Mouse (Mus musculus) limb, embryonic 14.5 days (tissue): ENCODE data around the gene Gga1. TPM values are rescaled to one million over a fixed set of nuclear protein-coding genes. Genes with fewer than 3 reads are reported as not detected.
A peak's percentile ranks its signal among the peaks of the same experiment; 100 is the strongest.

Experiments
- ATAC-seq: fragments of 200-750 bp; cut with Nextera tagmentation; 2 replicates; pipeline ENCODE4 v1.8.0; 2017; ENCODE audit warnings: low read depth, moderate number of reproducible peaks, moderate TSS enrichment; ENCODE audit not compliant: low FRiP score
- DNase-seq: peaks from one replicate; pipeline ENCODE4 v3.0.0-alpha.2; 2015; ENCODE audit warnings: low spot score
- H3K27ac ChIP-seq: fragments of 300-500 bp; sonication (generic); replicated peaks from 2 replicates; pipeline ENCODE4 v1.5.1; 2014; ENCODE audit warnings: low read depth, mild to moderate bottlenecking, low read length, moderate library complexity, mixed read lengths
- H3K27me3 ChIP-seq: fragments of 300-500 bp; sonication (generic); 2 replicates; pipeline ENCODE4 v1.6.1; 2014; ENCODE audit warnings: low read length, mixed read lengths; ENCODE audit not compliant: control insufficient read depth, insufficient read depth
- H3K36me3 ChIP-seq: fragments of 300-500 bp; sonication (generic); 2 replicates; pipeline ENCODE4 v1.6.1; 2014; ENCODE audit warnings: mild to moderate bottlenecking, low read length, moderate library complexity, mixed read lengths; ENCODE audit not compliant: control insufficient read depth, insufficient read depth
- H3K4me1 ChIP-seq: fragments of 300-500 bp; sonication (generic); 2 replicates; pipeline ENCODE4 v1.6.1; 2014; ENCODE audit warnings: antibody characterized with exemption, low read length, mixed read lengths; ENCODE audit not compliant: control insufficient read depth, insufficient read depth
- H3K4me2 ChIP-seq: fragments of 300-500 bp; sonication (generic); replicated peaks from 2 replicates; pipeline ENCODE4 v1.6.1; 2014; ENCODE audit warnings: low read depth, mild to moderate bottlenecking, low read length, moderate library complexity; ENCODE audit not compliant: severe bottlenecking
- H3K4me3 ChIP-seq: fragments of 300-500 bp; sonication (generic); replicated peaks from 2 replicates; pipeline ENCODE4 v1.5.1; 2014; ENCODE audit warnings: low read length
- H3K9ac ChIP-seq: fragments of 300-500 bp; sonication (generic); 2 replicates; pipeline ENCODE4 v1.6.1; 2014; ENCODE audit warnings: mild to moderate bottlenecking, low read depth, low read length, moderate library complexity; ENCODE audit not compliant: severe bottlenecking
- H3K9me3 ChIP-seq: fragments of 300-500 bp; sonication (generic); 2 replicates; pipeline ENCODE4 v1.6.1; 2016; ENCODE audit warnings: low read length; ENCODE audit not compliant: control insufficient read depth
- POLR2A ChIP-seq: fragments of 200-500 bp; IDR thresholded peaks from 2 replicates; pipeline ENCODE4 v1.8.0; 2012; ENCODE audit warnings: inconsistent platforms, mild to moderate bottlenecking, moderate library complexity, borderline replicate concordance; ENCODE audit not compliant: insufficient read depth, insufficient read length; ENCODE audit errors: extremely low read depth
- WGBS: fragments of 180-500 bp; shearing (Covaris S2); extraction: QIAGEN DNeasy Blood & Tissue Kit; methylation state at CpG from one replicate; pipeline ENCODE4 v1.1.7; 2014; 5-methylcytosine and 5-hydroxymethylcytosine counted together
- polyA plus RNA-seq, 2 experiments: library from polyadenylated mRNA; depleted of rRNA in 1 of 2; stranded (reverse) in 1 of 2; unstranded in 1 of 2; fragments of >200 nt; fragmentation: Nextera tagmentation in 1 of 2; extraction: Ambion mirVana in 1 of 2; gene quantifications; 2 replicates each; pipeline versions ENCODE4 v1.2.1 to v1.2.3; 2012 to 2014

The Gga1 gene
- polyA plus RNA-seq, 2 experiments: 43.6 to 60.6 TPM

GRCm38 (mm10) chr15:78926021-78926919, 49.3 kb downstream of the Gga1 start, which contains the start of gene Lgals1:
Lgals1 (plus strand) TSS chr15:78926725.
- Histone ChIP-seq H3K27me3 (no peaks in the 10 kb centered on the region), H3K4me2 (peak within 1 kb of the TSS; percentile 94), H3K4me1 (peaks cover 22% of the 10 kb centered on the region), H3K27ac (peak within 1 kb of the TSS; percentile 97), H3K36me3 (peaks cover 17% of the 10 kb centered on the region), H3K4me3 (peak within 1 kb of the TSS; percentile 59), H3K9me3 (no peaks in the 10 kb centered on the region), H3K9ac (peak within 1 kb of the TSS; percentile 75)
- peak; percentile 99; the same call in 1 of the 2 replicates for TF ChIP-seq POLR2A
- DNase-seq (peak; percentile 99), ATAC-seq (peak; percentile 91)
- 2% methylated on average over 20 of the region's 20 CpGs for WGBS

- Histone ChIP-seq H3K4me2 (peak overlapping the region; percentile 94), H3K4me1 (peaks cover 22% of the 10 kb centered on the region), H3K9ac (peak overlapping the region; percentile 75), H3K27ac (peak overlapping the region; percentile 89), H3K4me3 (peak overlapping the region; percentile 59), H3K27me3 (no peaks in the 10 kb centered on the region), H3K36me3 (peaks cover 17% of the 10 kb centered on the region), H3K9me3 (no peaks in the 10 kb centered on the region)
- ATAC-seq (no peak), DNase-seq (no peak)
- no peak for TF ChIP-seq POLR2A
- WGBS: 16% methylated on average over 13 of the region's 15 CpGs
Measured at GRCm38 (mm10) chr15:78927021-78927787, 50.2 kb downstream of the Gga1 start.

- WGBS: 1% methylated on average over 27 of the region's 35 CpGs
- H3K36me3 ChIP-seq: peaks cover 17% of the 10 kb centered on the region
- no peak for TF ChIP-seq POLR2A
- H3K4me1 ChIP-seq: peaks cover 22% of the 10 kb centered on the region
- DNase-seq (peak; percentile 93), ATAC-seq (peak; percentile 66)
- H3K9ac ChIP-seq: peak overlapping the region; percentile 75
- H3K27ac ChIP-seq: peak overlapping the region; percentile 89
- peak overlapping the region; percentile 59 for H3K4me3 ChIP-seq
- H3K9me3 ChIP-seq: no peaks in the 10 kb centered on the region
- peak overlapping the region; percentile 94 for H3K4me2 ChIP-seq
- no peaks in the 10 kb centered on the region for H3K27me3 ChIP-seq
Measured at GRCm38 (mm10) chr15:78927788-78928457, 50.9 kb downstream of the Gga1 start.

GRCm38 (mm10) chr15:78928539-78928938, 51.5 kb downstream of the Gga1 start:
- H3K9ac ChIP-seq: peak overlapping the region; percentile 75
- no peak for TF ChIP-seq POLR2A
- peak overlapping the region; percentile 94 for H3K4me2 ChIP-seq
- peak overlapping the region; percentile 59 for H3K4me3 ChIP-seq
- H3K27me3 ChIP-seq: no peaks in the 10 kb centered on the region
- 46% methylated on average over 7 of the region's 8 CpGs for WGBS
- H3K9me3 ChIP-seq: no peaks in the 10 kb centered on the region
- H3K4me1 ChIP-seq: peaks cover 19% of the 10 kb centered on the region
- no peak for DNase-seq
- H3K36me3 ChIP-seq: peaks cover 17% of the 10 kb centered on the region
- peak overlapping the region; percentile 89 for H3K27ac ChIP-seq
- no peak for ATAC-seq

GRCm38 (mm10) chr15:78930192-78930706, 53.3 kb downstream of the Gga1 start:
- Histone ChIP-seq H3K4me3 (no peak overlapping the region), H3K36me3 (peaks cover 17% of the 10 kb centered on the region), H3K27me3 (no peaks in the 10 kb centered on the region), H3K27ac (no peak overlapping the region), H3K4me1 (peaks cover 14% of the 10 kb centered on the region), H3K9me3 (no peaks in the 10 kb centered on the region), H3K4me2 (no peak overlapping the region), H3K9ac (no peak overlapping the region)
- WGBS: 85% methylated on average over 6 of the region's 6 CpGs
- DNase-seq: no peak
- no peak for ATAC-seq
- TF ChIP-seq POLR2A: no peak
